8 mouse cellular contexts compared by ENCODE assay signal in the genomic region with DNA sequence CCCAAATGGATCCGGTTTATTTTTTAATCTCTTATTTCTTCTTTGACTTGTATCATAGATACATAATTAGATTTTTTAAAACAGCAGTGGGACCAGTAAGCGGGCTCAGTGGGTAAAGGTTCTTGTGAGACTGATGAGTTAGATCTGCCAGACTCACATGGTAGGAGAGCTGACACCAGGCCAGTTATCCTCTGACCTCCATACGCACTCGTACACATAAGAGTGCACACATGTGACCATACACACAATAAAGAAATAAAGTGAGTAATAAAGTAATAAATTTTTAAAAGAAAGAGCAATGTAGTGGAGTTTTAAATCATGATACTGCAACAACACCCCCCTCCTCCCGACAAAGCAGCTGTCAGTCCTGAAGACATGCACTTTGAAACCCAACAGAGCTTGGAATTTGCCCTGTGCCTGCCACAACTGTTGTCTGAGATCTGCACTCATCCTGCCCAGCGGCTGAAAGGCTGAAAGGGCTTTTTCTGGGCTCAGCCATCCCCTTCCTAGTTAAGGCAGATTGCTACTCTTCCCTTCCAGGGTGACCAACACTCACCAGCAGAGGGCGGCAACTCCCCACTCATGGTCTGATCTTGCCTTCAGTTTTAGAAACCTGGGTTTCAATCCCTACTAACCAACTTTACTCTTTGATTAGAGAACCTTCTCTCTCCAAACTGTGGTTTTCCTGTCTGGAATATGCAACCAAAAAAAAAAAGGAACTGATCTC. TPM values are rescaled to one million over a fixed set of nuclear protein-coding genes. Genes with fewer than 3 reads are reported as not detected.
DNase-seq lines count a peak whose midpoint lies in the region; ATAC-seq and TF ChIP-seq lines count a peak whose summit lies in the region.

No protein-coding gene starts in this region.

- peak; percentile 30 for DNase-seq in 3134 (ENCODE audit: extremely low read depth, insufficient read length, low spot score)
- peak; percentile 94 for DNase-seq in adrenal gland, postnatal 10 days
- peak; percentile 89 for DNase-seq in embryonic facial prominence, embryonic 10.5 days (ENCODE audit: low spot score)
- peak; percentile 91 for DNase-seq in heart, embryonic 10.5 days (ENCODE audit: low spot score)
- DNase-seq in kidney, postnatal 0 days (ENCODE audit: low spot score), result peak; percentile 91
- DNase-seq in liver, embryonic 11.5 days (ENCODE audit: low spot score), result peak; percentile 84
- peak; percentile 88 for DNase-seq in naive thymus-derived CD4-positive, alpha-beta T cell, adult 2 months (ENCODE audit: low read depth)
- peak; percentile 82 to 92 for DNase-seq in spleen, postnatal 4 days (ENCODE audit: low spot score in 2 of 2)

- H3K36me3 ChIP-seq in embryonic facial prominence, embryonic 10.5 days (replicated peaks), result no peaks in the 10 kb centered on the region
- H3K36me3 ChIP-seq in heart, embryonic 10.5 days, result no peaks in the 10 kb centered on the region
- no peaks in the 10 kb centered on the region for H3K36me3 ChIP-seq in kidney, postnatal 0 days (ENCODE audit: insufficient read depth, low read length)
- H3K36me3 ChIP-seq in liver, embryonic 11.5 days (ENCODE audit: control insufficient read depth, insufficient read depth, low read length), result no peaks in the 10 kb centered on the region

- H3K27ac ChIP-seq in embryonic facial prominence, embryonic 10.5 days (replicated peaks), result no peak overlapping the region
- 0 out of 2 replicates have a peak overlapping the region, but pooled peaks have one; percentile 79 for H3K27ac ChIP-seq in heart, embryonic 10.5 days
- H3K27ac ChIP-seq in kidney, postnatal 0 days, result no peak overlapping the region
- H3K27ac ChIP-seq in liver, embryonic 11.5 days (ENCODE audit: low read depth, low read length), result no peak overlapping the region

- WGBS in embryonic facial prominence, embryonic 10.5 days, result 49% methylated on average over 7 of the region's 7 CpGs
- 46% methylated on average over 7 of the region's 7 CpGs for WGBS in heart, embryonic 10.5 days
- 42% methylated on average over 7 of the region's 7 CpGs for WGBS in kidney, postnatal 0 days
- 45% methylated on average over 7 of the region's 7 CpGs for WGBS in liver, embryonic 11.5 days

- H3K9ac ChIP-seq in kidney, postnatal 0 days (ENCODE audit: low read depth, low read length), result no peak overlapping the region
- H3K9ac ChIP-seq in liver, embryonic 11.5 days (ENCODE audit: low read depth, low read length), result no peak overlapping the region

- no peak overlapping the region for H3K4me3 ChIP-seq in embryonic facial prominence, embryonic 10.5 days
- H3K4me3 ChIP-seq in heart, embryonic 10.5 days, result no peak overlapping the region
- H3K4me3 ChIP-seq in kidney, postnatal 0 days (replicated peaks; ENCODE audit: low read depth, low read length), result no peak overlapping the region
- no peak overlapping the region for H3K4me3 ChIP-seq in liver, embryonic 11.5 days (ENCODE audit: low read depth, low read length)

- H3K4me1 ChIP-seq in embryonic facial prominence, embryonic 10.5 days, result peaks cover 21% of the 10 kb centered on the region
- H3K4me1 ChIP-seq in heart, embryonic 10.5 days, result peaks cover 50% of the 10 kb centered on the region
- no peaks in the 10 kb centered on the region; the same call in 1 of the 2 replicates for H3K4me1 ChIP-seq in kidney, postnatal 0 days (replicated peaks; ENCODE audit: insufficient read depth, low read length)
- peaks cover 3% of the 10 kb centered on the region; the same call in 1 of the 2 replicates for H3K4me1 ChIP-seq in liver, embryonic 11.5 days (replicated peaks; ENCODE audit: control insufficient read depth, insufficient read depth, low read length)

- H3K9me3 ChIP-seq in embryonic facial prominence, embryonic 10.5 days, result no peaks in the 10 kb centered on the region
- no peaks in the 10 kb centered on the region for H3K9me3 ChIP-seq in heart, embryonic 10.5 days
- no peaks in the 10 kb centered on the region for H3K9me3 ChIP-seq in kidney, postnatal 0 days (replicated peaks; ENCODE audit: low read length)
- no peaks in the 10 kb centered on the region for H3K9me3 ChIP-seq in liver, embryonic 11.5 days (ENCODE audit: control insufficient read depth, low read length)

- no peak overlapping the region for H3K4me2 ChIP-seq in kidney, postnatal 0 days (ENCODE audit: low read length)
- H3K4me2 ChIP-seq in liver, embryonic 11.5 days, result no peak overlapping the region

- peak; percentile 55 for ATAC-seq in kidney, postnatal 0 days (replicated peaks; ENCODE audit: low FRiP score, low read depth)
- ATAC-seq in liver, embryonic 11.5 days (replicated peaks; ENCODE audit: low FRiP score), result peak; percentile 44; the same call in 1 of the 2 replicates

- H3K27me3 ChIP-seq in embryonic facial prominence, embryonic 10.5 days (replicated peaks; ENCODE audit: low read depth, poor library complexity, severe bottlenecking), result no peaks in the 10 kb centered on the region
- no peaks in the 10 kb centered on the region for H3K27me3 ChIP-seq in heart, embryonic 10.5 days (ENCODE audit: insufficient read depth, poor library complexity, severe bottlenecking)
- no peaks in the 10 kb centered on the region for H3K27me3 ChIP-seq in kidney, postnatal 0 days (ENCODE audit: insufficient read depth, low read length)
- no peaks in the 10 kb centered on the region for H3K27me3 ChIP-seq in liver, embryonic 11.5 days (replicated peaks; ENCODE audit: control insufficient read depth, insufficient read depth, low read length)

- peak; percentile 91 for TF ChIP-seq CTCF in kidney, postnatal 0 days (IDR thresholded peaks at IDR 0.05; ENCODE audit: low read depth)

RNA-seq across cellular contexts. Expression of gene Lao1, which starts 43.4 kb away (rescaled TPM):
- under 1 TPM in 1 of 2 experiments, not detected in 1; 0.30 TPM for total RNA-seq in adrenal gland, postnatal 10 days (2021)
- not detected in 2 replicates for polyA plus RNA-seq in embryonic facial prominence, embryonic 10.5 days (2016; fragmentation: Nextera tagmentation; extraction: Ambion mirVana)
- not detected in 2 replicates for polyA plus RNA-seq in heart, embryonic 10.5 days (2016; fragmentation: Nextera tagmentation; extraction: Ambion mirVana)
- not detected in 2 replicates for polyA plus RNA-seq in kidney, postnatal 0 days (2015; fragmentation: Nextera tagmentation; extraction: Ambion mirVana)
- not detected in 2 replicates for polyA plus RNA-seq in liver, embryonic 11.5 days (2014; fragmentation: Nextera tagmentation; extraction: Ambion mirVana)

Comparison
In these comparisons a context has a peak if more than half of its experiments do, and no peak if none do; other contexts are left out.
1. DNase-seq: peak in every context shown above with its lines; median percentile 94 in adrenal gland, postnatal 10 days; 91 in heart, embryonic 10.5 days; 91 in kidney, postnatal 0 days; 89 in embryonic facial prominence, embryonic 10.5 days; 88 in naive thymus-derived CD4-positive, alpha-beta T cell, adult 2 months; 87 in spleen, postnatal 4 days; 84 in liver, embryonic 11.5 days; 30 in 3134.